Mouse (Mus musculus) liver, adult 2 months (tissue): ENCODE results near the gene Glcci1. TPM values are rescaled to one million over a fixed set of nuclear protein-coding genes. Genes with fewer than 3 reads are reported as not detected.

Experiments used
- DNase-seq: peaks from one replicate; pipeline ENCODE4 v3.0.0-alpha.2; 2011; ENCODE audit warnings: low read depth, low spot score; ENCODE audit errors: extremely low read depth
- H3K27ac ChIP-seq: fragments of 200-500 bp; replicated peaks from 2 replicates; pipeline ENCODE4 v1.5.1; 2012; ENCODE audit warnings: low read depth, mild to moderate bottlenecking, control low read depth, inconsistent platforms, low read length; ENCODE audit not compliant: insufficient read depth
- H3K27me3 ChIP-seq: fragments of 200-500 bp; 2 replicates; pipeline ENCODE4 v1.6.1; 2012; ENCODE audit warnings: mild to moderate bottlenecking, moderate library complexity, low read length, inconsistent platforms; ENCODE audit not compliant: control insufficient read depth, insufficient read depth
- H3K36me3 ChIP-seq: fragments of 200-500 bp; 2 replicates; pipeline ENCODE4 v1.6.1; 2012; ENCODE audit warnings: low read length, inconsistent platforms; ENCODE audit not compliant: control insufficient read depth, insufficient read depth
- H3K4me1 ChIP-seq: fragments of 200-500 bp; 2 replicates; pipeline ENCODE4 v1.6.1; 2011; ENCODE audit warnings: low read length; ENCODE audit not compliant: control insufficient read depth, insufficient read depth
- H3K4me3 ChIP-seq: fragments of 200-500 bp; 2 replicates; pipeline ENCODE4 v1.5.1; 2011; ENCODE audit warnings: low read depth, mild to moderate bottlenecking, control low read depth, low read length, moderate library complexity; ENCODE audit not compliant: insufficient read depth
- H3K79me2 ChIP-seq: fragments of 200-500 bp; 2 replicates; pipeline ENCODE4 v1.6.1; 2012; ENCODE audit warnings: inconsistent platforms, mild to moderate bottlenecking, low read length, moderate library complexity; ENCODE audit not compliant: control insufficient read depth, insufficient read depth
- H3K9ac ChIP-seq: fragments of 200-500 bp; 2 replicates; pipeline ENCODE4 v1.6.1; 2012; ENCODE audit warnings: low read depth, mild to moderate bottlenecking, control low read depth, inconsistent platforms, low read length
- CTCF ChIP-seq: fragments of 200-500 bp; IDR thresholded peaks from 2 replicates; pipeline ENCODE4 v1.5.1; 2011; ENCODE audit warnings: low read depth, low read length, control low read depth
- POLR2A ChIP-seq: fragments of 200-500 bp; IDR thresholded peaks from 2 replicates; pipeline ENCODE4 v1.6.1; 2011; ENCODE audit warnings: low read length, control low read depth; ENCODE audit not compliant: insufficient read depth; ENCODE audit errors: extremely low read depth
- WGBS: fragments of 180-500 bp; shearing (Covaris S2); methylation state at CpG from one replicate; pipeline ENCODE4 v1.1.7; 2018; 5-methylcytosine and 5-hydroxymethylcytosine counted together
- polyA plus RNA-seq: library from polyadenylated mRNA; depleted of rRNA; stranded (reverse); fragments of >200 nt; gene quantifications from 2 replicates; pipeline ENCODE4 v1.2.3, GENCODE M21; 2012
- total RNA-seq: library from RNA; depleted of rRNA; stranded (reverse); fragments of >200 nt; gene quantifications from 2 replicates; pipeline ENCODE4 v1.2.3, GENCODE M21; 2014

Glcci1 gene
- total and polyA plus RNA-seq, 2 experiments: 1.5 to 2.1 TPM

- H3K4me1 ChIP-seq: no peaks in the 10 kb centered on the region
- WGBS: 80% methylated on average over 2 of the region's 2 CpGs
- TF ChIP-seq POLR2A (no peak), CTCF (no peak)
Observed at GRCm38 (mm10) chr6:8639526-8639925, 130.1 kb downstream of the Glcci1 start.

GRCm38 (mm10) chr6:8640863-8641262, 131.5 kb downstream of the Glcci1 start:
- no peaks in the 10 kb centered on the region for H3K27me3 ChIP-seq
- H3K36me3 ChIP-seq: no peaks in the 10 kb centered on the region
- no peaks in the 10 kb centered on the region for H3K4me1 ChIP-seq
- H3K27ac ChIP-seq: no peak overlapping the region
- no peak overlapping the region for H3K4me3 ChIP-seq
- 90% methylated on average over 5 of the region's 5 CpGs for WGBS
- H3K79me2 ChIP-seq: no peaks in the 10 kb centered on the region
- no peak for DNase-seq
- no peak for TF ChIP-seq POLR2A
- no peak for TF ChIP-seq CTCF
- H3K9ac ChIP-seq: no peak overlapping the region

More at GRCm38 (mm10) chr6:8639526-8639925, 130.1 kb downstream of the Glcci1 start:
- DNase-seq: no peak
- Histone ChIP-seq H3K27ac (no peak overlapping the region), H3K9ac (no peak overlapping the region), H3K27me3 (no peaks in the 10 kb centered on the region), H3K4me3 (no peak overlapping the region), H3K36me3 (no peaks in the 10 kb centered on the region), H3K79me2 (no peaks in the 10 kb centered on the region)

GRCm38 (mm10) chr6:8644703-8645102, 135.3 kb downstream of the Glcci1 start:
- 94% methylated on average over 10 of the region's 10 CpGs for WGBS
- no peak for DNase-seq
- H3K36me3 ChIP-seq: no peaks in the 10 kb centered on the region

GRCm38 (mm10) chr6:8645708-8646107, 136.3 kb downstream of the Glcci1 start:
- WGBS: 89% methylated on average over 2 of the region's 2 CpGs
- H3K4me3 ChIP-seq: no peak overlapping the region
- no peak overlapping the region for H3K27ac ChIP-seq
- no peaks in the 10 kb centered on the region for H3K27me3 ChIP-seq
- H3K36me3 ChIP-seq: no peaks in the 10 kb centered on the region
- H3K79me2 ChIP-seq: no peaks in the 10 kb centered on the region
- TF ChIP-seq CTCF (no peak), POLR2A (no peak)
- H3K9ac ChIP-seq: no peak overlapping the region
- H3K4me1 ChIP-seq: no peaks in the 10 kb centered on the region
- no peak for DNase-seq

More at GRCm38 (mm10) chr6:8644703-8645102, 135.3 kb downstream of the Glcci1 start:
- H3K4me1 ChIP-seq: no peaks in the 10 kb centered on the region
- no peak overlapping the region for H3K9ac ChIP-seq
- no peaks in the 10 kb centered on the region for H3K27me3 ChIP-seq
- no peak overlapping the region for H3K27ac ChIP-seq
- no peaks in the 10 kb centered on the region for H3K79me2 ChIP-seq
- no peak overlapping the region for H3K4me3 ChIP-seq
- no peak for TF ChIP-seq CTCF
- TF ChIP-seq POLR2A: no peak
